ENCODE assay signal across 26 mouse cellular contexts in genomic region chr16:96221959-96222358, GRCm38 (mm10). TPM values are rescaled to one million over a fixed set of nuclear protein-coding genes. Genes with fewer than 3 reads are reported as not detected.
"Had no signal": no experiment of that assay in that cellular context is flagged by ENCODE, and none has a peak within 500 bp of the region (broad histone marks: within the 10 kb centered on the region; RNA-seq: fewer than 3 reads in every experiment).

No protein-coding gene starts in this region.

- H3K9me3 ChIP-seq: limb, embryonic 10.5 days; limb, embryonic 13.5 days; liver, embryonic 12.5 days; liver, embryonic 15.5 days; lung, embryonic 15.5 days; megakaryocyte, embryonic 14.5 days; midbrain, embryonic 10.5 days; midbrain, embryonic 13.5 days; neural tube, embryonic 13.5 days had no signal

- H3K4me3 ChIP-seq: layer of hippocampus, adult 2 months; limb, embryonic 10.5 days; limb, embryonic 13.5 days; liver, embryonic 12.5 days; liver, embryonic 15.5 days; lung, embryonic 15.5 days; megakaryocyte, embryonic 14.5 days; midbrain, embryonic 10.5 days; midbrain, embryonic 13.5 days; myocyte; neural tube, embryonic 13.5 days had no signal

- H3K27ac ChIP-seq: kidney, postnatal 0 days; layer of hippocampus, adult 2 months; limb, embryonic 10.5 days; limb, embryonic 13.5 days; liver, embryonic 12.5 days; liver, embryonic 15.5 days; lung, embryonic 15.5 days; midbrain, embryonic 10.5 days; midbrain, embryonic 13.5 days; neural tube, embryonic 13.5 days; stomach, postnatal 0 days had no signal

- H3K36me3 ChIP-seq: limb, embryonic 10.5 days; limb, embryonic 13.5 days; liver, embryonic 12.5 days; liver, embryonic 15.5 days; lung, embryonic 15.5 days; midbrain, embryonic 10.5 days; midbrain, embryonic 13.5 days; neural tube, embryonic 13.5 days had no signal

- H3K4me1 ChIP-seq: limb, embryonic 10.5 days; limb, embryonic 13.5 days; liver, embryonic 12.5 days; liver, embryonic 15.5 days; lung, embryonic 15.5 days; megakaryocyte, embryonic 14.5 days; midbrain, embryonic 10.5 days; midbrain, embryonic 13.5 days; neural tube, embryonic 13.5 days had no signal

- H3K27me3 ChIP-seq: limb, embryonic 13.5 days; liver, embryonic 12.5 days; liver, embryonic 15.5 days; lung, embryonic 15.5 days; midbrain, embryonic 13.5 days; neural tube, embryonic 13.5 days had no signal

- H3K9ac ChIP-seq: limb, embryonic 13.5 days; liver, embryonic 12.5 days; liver, embryonic 15.5 days; lung, embryonic 15.5 days; midbrain, embryonic 13.5 days; neural tube, embryonic 13.5 days had no signal

- DNase-seq: kidney, postnatal 25 days; layer of hippocampus, adult 9-11 months; liver; lung, adult 18-20 months; lung, postnatal 10 days; lung, postnatal 36 days; right cerebral cortex, postnatal 25 days; thymus, adult 2 months; thymus, postnatal 14 days; thymus, postnatal 4 days had no signal

- ATAC-seq: liver, embryonic 12.5 days; midbrain, embryonic 13.5 days; midbrain, embryonic 16.5 days had no signal

- H3K4me2 ChIP-seq: limb, embryonic 13.5 days; liver, embryonic 12.5 days; liver, embryonic 15.5 days; lung, embryonic 15.5 days; midbrain, embryonic 13.5 days; neural tube, embryonic 13.5 days had no signal

RNA-seq across cellular contexts. Expression of gene B3galt5, which starts 13.6 kb away (rescaled TPM):
- total RNA-seq: monocyte, adult 5-6 weeks; neutrophil, adult 5-6 weeks had no signal

RNA-seq across cellular contexts. Expression of gene Sh3bgr, which starts 21.7 kb away (rescaled TPM):
- total RNA-seq: monocyte, adult 5-6 weeks; neutrophil, adult 5-6 weeks had no signal

RNA-seq across cellular contexts. Expression of gene Lca5l, which starts 29.9 kb away (rescaled TPM):
- total RNA-seq: monocyte, adult 5-6 weeks; neutrophil, adult 5-6 weeks had no signal
